Comparison of ENCODE assay signal across 23 mouse cellular contexts in genomic region chr13:54412721-54413120, GRCm38 (mm10). TPM values are rescaled to one million over a fixed set of nuclear protein-coding genes. Genes with fewer than 3 reads are reported as not detected.
DNase-seq lines count a peak whose midpoint lies in the region; ATAC-seq and TF ChIP-seq lines count a peak whose summit lies in the region.
"Had no signal": no experiment of that assay in that cellular context is flagged by ENCODE, and none has a peak within 500 bp of the region (broad histone marks: within the 10 kb centered on the region; RNA-seq: fewer than 3 reads in every experiment).

No protein-coding gene starts in this region.

- no peak for DNase-seq in hindbrain, embryonic 14.5 days (ENCODE audit: low spot score)
- DNase-seq in embryonic facial prominence, embryonic 10.5 days (ENCODE audit: low spot score): no peak
- no peak for DNase-seq in forebrain, postnatal 0 days
- DNase-seq in midbrain, embryonic 10.5 days (ENCODE audit: low spot score): no peak
- DNase-seq: adrenal gland, postnatal 10 days; cerebellum, adult 2 months; cerebellum, postnatal 36 days; gastrocnemius, postnatal 10 days; kidney, postnatal 4 days; right cerebral cortex, postnatal 14 days; thymus, adult 2 months had no signal

- no peaks in the 10 kb centered on the region for H3K9me3 ChIP-seq in hindbrain, embryonic 13.5 days
- no peaks in the 10 kb centered on the region for H3K9me3 ChIP-seq in hindbrain, embryonic 14.5 days (ENCODE audit: control insufficient read depth, low read length)
- no peaks in the 10 kb centered on the region for H3K9me3 ChIP-seq in megakaryocyte, embryonic 14.5 days
- H3K9me3 ChIP-seq in embryonic facial prominence, embryonic 10.5 days: no peaks in the 10 kb centered on the region
- no peaks in the 10 kb centered on the region for H3K9me3 ChIP-seq in forebrain, postnatal 0 days (ENCODE audit: low read length)
- no peaks in the 10 kb centered on the region for H3K9me3 ChIP-seq in midbrain, embryonic 10.5 days (replicated peaks)
- H3K9me3 ChIP-seq: lung, embryonic 15.5 days; midbrain, embryonic 12.5 days; neural tube, embryonic 15.5 days had no signal

- ATAC-seq in hindbrain, embryonic 13.5 days (ENCODE audit: low FRiP score): no peak
- ATAC-seq in hindbrain, embryonic 14.5 days (ENCODE audit: low FRiP score): no peak
- ATAC-seq in megakaryocyte, adult 5-6 weeks (ENCODE audit: poor library complexity, severe bottlenecking): no peak
- no peak for ATAC-seq in forebrain, postnatal 0 days
- ATAC-seq: intestine, postnatal 0 days had no signal

- no peak overlapping the region for H3K9ac ChIP-seq in hindbrain, embryonic 13.5 days
- no peak overlapping the region for H3K9ac ChIP-seq in hindbrain, embryonic 14.5 days
- H3K9ac ChIP-seq in forebrain, postnatal 0 days: no peak overlapping the region
- H3K9ac ChIP-seq: liver, embryonic 14.5 days; lung, embryonic 15.5 days; midbrain, embryonic 12.5 days; neural tube, embryonic 15.5 days had no signal

- peaks cover 14% of the 10 kb centered on the region for H3K4me1 ChIP-seq in hindbrain, embryonic 13.5 days (replicated peaks)
- no peaks in the 10 kb centered on the region; the same call in 1 of the 2 replicates for H3K4me1 ChIP-seq in hindbrain, embryonic 14.5 days (replicated peaks; ENCODE audit: control insufficient read depth, insufficient read depth, low read length)
- H3K4me1 ChIP-seq in megakaryocyte, embryonic 14.5 days: peaks cover 46% of the 10 kb centered on the region
- peaks cover 15% of the 10 kb centered on the region for H3K4me1 ChIP-seq in embryonic facial prominence, embryonic 10.5 days
- no peaks in the 10 kb centered on the region for H3K4me1 ChIP-seq in forebrain, postnatal 0 days (ENCODE audit: insufficient read depth)
- peaks cover 11% of the 10 kb centered on the region; the same call in 1 of the 2 replicates for H3K4me1 ChIP-seq in midbrain, embryonic 10.5 days

- WGBS in hindbrain, embryonic 13.5 days: 89% methylated on average over 4 of the region's 4 CpGs
- 86% methylated on average over 4 of the region's 4 CpGs for WGBS in hindbrain, embryonic 14.5 days
- WGBS in embryonic facial prominence, embryonic 10.5 days: 84% methylated on average over 4 of the region's 4 CpGs
- WGBS in forebrain, postnatal 0 days: 74% methylated on average over 4 of the region's 4 CpGs
- 85% methylated on average over 4 of the region's 4 CpGs for WGBS in midbrain, embryonic 10.5 days

- H3K4me3 ChIP-seq in hindbrain, embryonic 13.5 days: no peak overlapping the region
- H3K4me3 ChIP-seq in hindbrain, embryonic 14.5 days (replicated peaks; ENCODE audit: low read length): no peak overlapping the region
- peak overlapping the region; percentile 75 for H3K4me3 ChIP-seq in megakaryocyte, embryonic 14.5 days (replicated peaks)
- no peak overlapping the region for H3K4me3 ChIP-seq in embryonic facial prominence, embryonic 10.5 days
- H3K4me3 ChIP-seq in forebrain, postnatal 0 days (ENCODE audit: low read depth, low read length): no peak overlapping the region
- no peak overlapping the region for H3K4me3 ChIP-seq in midbrain, embryonic 10.5 days
- H3K4me3 ChIP-seq: left cerebral cortex, adult 2 months; lung, embryonic 15.5 days; midbrain, embryonic 12.5 days; neural tube, embryonic 15.5 days had no signal

- no peak overlapping the region for H3K4me2 ChIP-seq in hindbrain, embryonic 13.5 days
- H3K4me2 ChIP-seq in hindbrain, embryonic 14.5 days (replicated peaks): no peak overlapping the region
- H3K4me2 ChIP-seq in forebrain, postnatal 0 days (ENCODE audit: low read depth): no peak overlapping the region
- H3K4me2 ChIP-seq: lung, embryonic 15.5 days; midbrain, embryonic 12.5 days; neural tube, embryonic 15.5 days had no signal

- no peak for TF ChIP-seq CTCF in forebrain, postnatal 0 days (IDR thresholded peaks at IDR 0.05; ENCODE audit: low read depth)

- H3K27ac ChIP-seq in hindbrain, embryonic 13.5 days: peak overlapping the region; percentile 36; the same call in 1 of the 2 replicates
- no peak overlapping the region for H3K27ac ChIP-seq in hindbrain, embryonic 14.5 days
- H3K27ac ChIP-seq in embryonic facial prominence, embryonic 10.5 days (replicated peaks): 0 out of 2 replicates have a peak overlapping the region, but pooled peaks have one; percentile 5
- 0 out of 2 replicates have a peak overlapping the region, but pooled peaks have one; percentile 21 for H3K27ac ChIP-seq in forebrain, postnatal 0 days (ENCODE audit: low read depth, low read length)
- no peak overlapping the region for H3K27ac ChIP-seq in midbrain, embryonic 10.5 days (replicated peaks)
- H3K27ac ChIP-seq: left cerebral cortex, adult 2 months; liver, embryonic 14.5 days; lung, embryonic 15.5 days; macrophage; midbrain, embryonic 12.5 days; stomach, postnatal 0 days had no signal

- H3K36me3 ChIP-seq in hindbrain, embryonic 13.5 days: no peaks in the 10 kb centered on the region
- H3K36me3 ChIP-seq in hindbrain, embryonic 14.5 days (replicated peaks; ENCODE audit: control insufficient read depth, insufficient read depth): no peaks in the 10 kb centered on the region
- no peaks in the 10 kb centered on the region for H3K36me3 ChIP-seq in megakaryocyte, embryonic 14.5 days (replicated peaks; ENCODE audit: low read length)
- H3K36me3 ChIP-seq in embryonic facial prominence, embryonic 10.5 days (replicated peaks): no peaks in the 10 kb centered on the region
- H3K36me3 ChIP-seq in forebrain, postnatal 0 days (ENCODE audit: insufficient read depth): no peaks in the 10 kb centered on the region
- H3K36me3 ChIP-seq in midbrain, embryonic 10.5 days: no peaks in the 10 kb centered on the region
- H3K36me3 ChIP-seq: lung, embryonic 15.5 days; midbrain, embryonic 12.5 days; neural tube, embryonic 15.5 days had no signal

- H3K27me3 ChIP-seq in hindbrain, embryonic 13.5 days: peaks cover 6% of the 10 kb centered on the region; the same call in 1 of the 2 replicates
- H3K27me3 ChIP-seq in hindbrain, embryonic 14.5 days (ENCODE audit: control insufficient read depth, insufficient read depth, low read length): no peaks in the 10 kb centered on the region
- H3K27me3 ChIP-seq in megakaryocyte, embryonic 14.5 days (replicated peaks): peaks cover 13% of the 10 kb centered on the region
- no peaks in the 10 kb centered on the region for H3K27me3 ChIP-seq in embryonic facial prominence, embryonic 10.5 days (replicated peaks; ENCODE audit: low read depth, poor library complexity, severe bottlenecking)
- H3K27me3 ChIP-seq in forebrain, postnatal 0 days (ENCODE audit: insufficient read depth, low read length): no peaks in the 10 kb centered on the region
- no peaks in the 10 kb centered on the region for H3K27me3 ChIP-seq in midbrain, embryonic 10.5 days (ENCODE audit: low read depth, poor library complexity, severe bottlenecking)
- H3K27me3 ChIP-seq: lung, embryonic 15.5 days; midbrain, embryonic 12.5 days; neural tube, embryonic 15.5 days had no signal

RNA-seq across cellular contexts. Expression of gene Cplx2, which starts 41.6 kb away (rescaled TPM):
- 15.8 and 21.2 TPM in 2 replicates for polyA plus RNA-seq in hindbrain, embryonic 13.5 days (2015; fragmentation: Nextera tagmentation; extraction: Ambion mirVana)
- 24.9 and 30.1 TPM in 2 replicates for polyA plus RNA-seq in hindbrain, embryonic 14.5 days (2014; fragmentation: Nextera tagmentation; extraction: Ambion mirVana)
- 7.9 and 13.0 TPM in 2 replicates for polyA plus RNA-seq in megakaryocyte, embryonic 14.5 days (2012; ENCODE audit: insufficient read depth, low replicate concordance)
- total RNA-seq in megakaryocyte, adult 5-6 weeks (2015): 0.05 TPM in 1 of 2 replicates, not detected in the other
- total RNA-seq in megakaryocyte, adult 5-6 weeks (2017): 0.04 TPM in 1 of 2 replicates, not detected in the other
- 5.0 and 6.9 TPM in 2 replicates for polyA plus RNA-seq in embryonic facial prominence, embryonic 10.5 days (2016; fragmentation: Nextera tagmentation; extraction: Ambion mirVana)
- 98.4 and 102 TPM in 2 replicates for total RNA-seq in forebrain, postnatal 0 days (2014; rRNA removed)
- 40.0 and 49.8 TPM in 2 replicates for polyA plus RNA-seq in forebrain, postnatal 0 days (2015; fragmentation: Nextera tagmentation; extraction: Ambion mirVana)
- 9.9 and 15.3 TPM in 2 replicates for polyA plus RNA-seq in midbrain, embryonic 10.5 days (2016; fragmentation: Nextera tagmentation; extraction: Ambion mirVana)
- total RNA-seq: granulocyte monocyte progenitor cell, adult 5-6 weeks had no signal
- polyA plus RNA-seq: macrophage had no signal

RNA-seq across cellular contexts. Expression of gene Thoc3, which starts 55.9 kb away (rescaled TPM):
- 94.5 and 105 TPM in 2 replicates for polyA plus RNA-seq in hindbrain, embryonic 13.5 days (2015; fragmentation: Nextera tagmentation; extraction: Ambion mirVana)
- 92.9 and 98.6 TPM in 2 replicates for polyA plus RNA-seq in hindbrain, embryonic 14.5 days (2014; fragmentation: Nextera tagmentation; extraction: Ambion mirVana)
- 57.4 and 77.1 TPM in 2 replicates for polyA plus RNA-seq in megakaryocyte, embryonic 14.5 days (2012; ENCODE audit: insufficient read depth, low replicate concordance)
- total RNA-seq in megakaryocyte, adult 5-6 weeks (2015): 15.2 and 16.2 TPM in 2 replicates
- 19.6 and 20.6 TPM in 2 replicates for total RNA-seq in megakaryocyte, adult 5-6 weeks (2017)
- 190 and 194 TPM in 2 replicates for polyA plus RNA-seq in embryonic facial prominence, embryonic 10.5 days (2016; fragmentation: Nextera tagmentation; extraction: Ambion mirVana)
- total RNA-seq in forebrain, postnatal 0 days (2014; rRNA removed): 51.5 and 57.0 TPM in 2 replicates
- 102 and 108 TPM in 2 replicates for polyA plus RNA-seq in forebrain, postnatal 0 days (2015; fragmentation: Nextera tagmentation; extraction: Ambion mirVana)
- 195 and 200 TPM in 2 replicates for polyA plus RNA-seq in midbrain, embryonic 10.5 days (2016; fragmentation: Nextera tagmentation; extraction: Ambion mirVana)

Comparison
In these comparisons a context has a peak if more than half of its experiments do, and no peak if none do; other contexts are left out.
1. H3K27ac ChIP-seq: peak in hindbrain, embryonic 13.5 days (single experiment), embryonic facial prominence, embryonic 10.5 days (single experiment) and forebrain, postnatal 0 days (single experiment); none in hindbrain, embryonic 14.5 days (single experiment) and midbrain, embryonic 10.5 days (single experiment).